Mouse (Mus musculus) lung, embryonic 14.5 days (tissue): ENCODE results near the gene Hist1h2aa. TPM values are rescaled to one million over a fixed set of nuclear protein-coding genes. Genes with fewer than 3 reads are reported as not detected.

Experiments used
- ATAC-seq: fragments of 200-750 bp; cut with Nextera tagmentation; 2 replicates; pipeline ENCODE4 v1.8.0; 2017; ENCODE audit warnings: mild to moderate bottlenecking, moderate TSS enrichment, moderate library complexity; ENCODE audit not compliant: insufficient read depth
- DNase-seq: peaks from one replicate; pipeline ENCODE4 v3.0.0-alpha.2; 2015
- H3K27ac ChIP-seq: fragments of 300-500 bp; sonication (generic); 2 replicates; pipeline ENCODE4 v1.5.1; 2014; ENCODE audit warnings: low read depth, mild to moderate bottlenecking, moderate library complexity
- H3K27me3 ChIP-seq: fragments of 300-500 bp; sonication (generic); 2 replicates; pipeline ENCODE4 v1.6.1; 2014; ENCODE audit warnings: low read length, control low read depth; ENCODE audit not compliant: insufficient read depth
- H3K36me3 ChIP-seq: fragments of 300-500 bp; sonication (generic); 2 replicates; pipeline ENCODE4 v1.6.1; 2014; ENCODE audit warnings: control low read depth; ENCODE audit not compliant: insufficient read depth
- H3K4me1 ChIP-seq: fragments of 300-500 bp; sonication (generic); 2 replicates; pipeline ENCODE4 v1.6.1; 2014; ENCODE audit warnings: antibody characterized with exemption, control low read depth; ENCODE audit not compliant: insufficient read depth
- H3K4me2 ChIP-seq: fragments of 300-500 bp; sonication (generic); 2 replicates; pipeline ENCODE4 v1.6.1; 2014; ENCODE audit warnings: mild to moderate bottlenecking
- H3K4me3 ChIP-seq: fragments of 300-500 bp; sonication (generic); 2 replicates; pipeline ENCODE4 v1.5.1; 2014; ENCODE audit warnings: low read depth, low read length
- H3K9ac ChIP-seq: fragments of 300-500 bp; sonication (generic); 2 replicates; pipeline ENCODE4 v1.6.1; 2014
- H3K9me3 ChIP-seq: fragments of 300-500 bp; sonication (generic); 2 replicates; pipeline ENCODE4 v1.6.1; 2016; ENCODE audit warnings: low read depth, low read length, control low read depth
- CTCF ChIP-seq: IDR thresholded peaks from 2 replicates; pipeline ENCODE4 v1.5.1; 2016; ENCODE audit warnings: antibody characterized with exemption, low read depth
- WGBS: fragments of 180-500 bp; shearing (Covaris S2); extraction: QIAGEN DNeasy Blood & Tissue Kit; methylation state at CpG from one replicate; pipeline ENCODE4 v1.1.7; 2014; 5-methylcytosine and 5-hydroxymethylcytosine counted together
- microRNA-seq: library from miRNA; unstranded; fragments of <30 nt; microRNA quantifications from one replicate; pipeline ENCODE4, GENCODE M21; 2016; ENCODE audit warnings: borderline number of aligned reads
- polyA plus RNA-seq: library from polyadenylated mRNA; unstranded; fragments of >200 nt; fragmentation: Nextera tagmentation; extraction: Ambion mirVana; gene quantifications from 2 replicates; pipeline ENCODE4 v1.2.1, GENCODE M21; 2014

Hist1h2aa gene
- polyA plus RNA-seq, 1 experiment from 2014 or later: not detected

- H3K27me3 ChIP-seq: no peaks in the 10 kb centered on the region
- H3K27ac ChIP-seq: 0 out of 2 replicates have a peak overlapping the region, but pooled peaks have one; percentile 6
- H3K9me3 ChIP-seq: no peaks in the 10 kb centered on the region
- H3K9ac ChIP-seq: no peak overlapping the region
- TF ChIP-seq CTCF: no peak
- no peak overlapping the region for H3K4me3 ChIP-seq
- H3K4me1 ChIP-seq: no peaks in the 10 kb centered on the region; the same call in 1 of the 2 replicates
- H3K36me3 ChIP-seq: no peaks in the 10 kb centered on the region
- 44% methylated on average over 5 of the region's 5 CpGs for WGBS
- ATAC-seq (no peak), DNase-seq (peak; percentile 36)
- no peak overlapping the region for H3K4me2 ChIP-seq
These were observed 38.0 kb downstream of the Hist1h2aa start for GRCm38 (mm10) chr13:23972271-23972670.

Small RNA genes lying within 50 kb of the gene (microRNA-seq; reads per million reads assigned to microRNA genes)
- not detected for gene Gm44344

Other genes with a start within 250 kb of the Hist1h2aa start
- gene Hist1h1t, start 238.6 kb upstream of the Hist1h2aa start, polyA plus RNA-seq: not detected in 2 replicates
- 11.2 and 11.4 TPM in 2 replicates for gene Hist1h4c, start 236.0 kb upstream of the Hist1h2aa start, polyA plus RNA-seq
- 8.4 and 12.1 TPM in 2 replicates for gene Hfe, start 223.6 kb upstream of the Hist1h2aa start, polyA plus RNA-seq
- 30.5 and 32.3 TPM in 2 replicates for gene Hist1h1c, start 195.7 kb upstream of the Hist1h2aa start, polyA plus RNA-seq
- 11.3 and 16.9 TPM in 2 replicates for gene Hist1h3c, start 188.9 kb upstream of the Hist1h2aa start, polyA plus RNA-seq
- 1.6 and 4.0 TPM in 2 replicates for gene Hist1h2bb, start 187.7 kb upstream of the Hist1h2aa start, polyA plus RNA-seq
- 70.8 and 71.5 TPM in 2 replicates for gene Hist1h2ab, start 183.3 kb upstream of the Hist1h2aa start, polyA plus RNA-seq
- gene Hist1h3b, start 182.2 kb upstream of the Hist1h2aa start, polyA plus RNA-seq: 18.4 and 18.7 TPM in 2 replicates
- gene Hist1h4b, start 177.4 kb upstream of the Hist1h2aa start, polyA plus RNA-seq: 4.3 and 7.5 TPM in 2 replicates
- gene Hist1h4a, start 173.2 kb upstream of the Hist1h2aa start, polyA plus RNA-seq: 0.66 TPM in 1 of 2 replicates, not detected in the other
- gene Hist1h3a, start 172.1 kb upstream of the Hist1h2aa start, polyA plus RNA-seq: 7.4 and 9.2 TPM in 2 replicates
- gene Hist1h1a, start 170.8 kb upstream of the Hist1h2aa start, polyA plus RNA-seq: 5.2 and 5.5 TPM in 2 replicates
- gene Trim38, start 164.5 kb upstream of the Hist1h2aa start, polyA plus RNA-seq: 0.12 TPM in 1 of 2 replicates, not detected in the other
- 0.08 TPM in 1 of 2 replicates, not detected in the other for gene Slc17a2, start 127.5 kb upstream of the Hist1h2aa start, polyA plus RNA-seq
- gene Slc17a3, start 95.0 kb upstream of the Hist1h2aa start, polyA plus RNA-seq: not detected in 2 replicates
- not detected in 2 replicates for gene Slc17a1, start 66.7 kb upstream of the Hist1h2aa start, polyA plus RNA-seq
- not detected in 2 replicates for gene Slc17a4, start 19.5 kb upstream of the Hist1h2aa start, polyA plus RNA-seq
- not detected in 2 replicates for gene Hist1h2ba, start 306 bp upstream of the Hist1h2aa start, polyA plus RNA-seq
- not detected in 2 replicates for gene Scgn, start 56.8 kb downstream of the Hist1h2aa start, polyA plus RNA-seq